Mouse (Mus musculus): ENCODE results near the gene Dhrs3. TPM values are rescaled to one million over a fixed set of nuclear protein-coding genes. Genes with fewer than 3 reads are reported as not detected.
A peak's percentile ranks its signal among the peaks of the same experiment; 100 is the strongest.

Dhrs3 gene
- polyA plus RNA-seq, 1 experiment from 2014 or later, result 199 TPM

GRCm38 (mm10) chr4:144879549-144879948 lies 13.1 kb upstream of the Dhrs3 start:
- H3K4me2 ChIP-seq (ENCODE audit: low read length), result no peak overlapping the region
- WGBS, result 69% methylated on average over 1 of the region's 1 CpGs
- no peaks in the 10 kb centered on the region for H3K27me3 ChIP-seq (ENCODE audit: insufficient read depth, low read length)
- H3K27ac ChIP-seq, result no peak overlapping the region
- no peak overlapping the region for H3K4me3 ChIP-seq (replicated peaks; ENCODE audit: low read depth, low read length)
- no peaks in the 10 kb centered on the region for H3K4me1 ChIP-seq (replicated peaks; ENCODE audit: insufficient read depth, low read length)
- no peak overlapping the region for H3K9ac ChIP-seq (ENCODE audit: low read depth, low read length)
- no peaks in the 10 kb centered on the region for H3K36me3 ChIP-seq (ENCODE audit: insufficient read depth, low read length)
- H3K9me3 ChIP-seq (replicated peaks; ENCODE audit: low read length), result no peaks in the 10 kb centered on the region
- TF ChIP-seq CTCF (IDR thresholded peaks at IDR 0.05; ENCODE audit: low read depth), result peak; percentile 20; the same call in 1 of the 2 replicates
- ATAC-seq (replicated peaks; ENCODE audit: low FRiP score, low read depth) (no peak), DNase-seq (ENCODE audit: low spot score) (no peak)

GRCm38 (mm10) chr4:144881376-144881775 lies 11.3 kb upstream of the Dhrs3 start:
- H3K4me1 ChIP-seq (replicated peaks; ENCODE audit: insufficient read depth, low read length), result no peaks in the 10 kb centered on the region
- 60% methylated on average over 2 of the region's 2 CpGs for whole genome bisulfite sequencing
- H3K4me3 ChIP-seq (replicated peaks; ENCODE audit: low read depth, low read length), result no peak overlapping the region
- ATAC-seq (replicated peaks; ENCODE audit: low FRiP score, low read depth), result no peak
- H3K9ac ChIP-seq (ENCODE audit: low read depth, low read length), result no peak overlapping the region
- H3K9me3 ChIP-seq (replicated peaks; ENCODE audit: low read length), result no peaks in the 10 kb centered on the region
- DNase-seq (ENCODE audit: low spot score), result no peak
- no peak for TF ChIP-seq CTCF (IDR thresholded peaks at IDR 0.05; ENCODE audit: low read depth)
- H3K27me3 ChIP-seq (ENCODE audit: insufficient read depth, low read length), result no peaks in the 10 kb centered on the region
- H3K36me3 ChIP-seq (ENCODE audit: insufficient read depth, low read length), result no peaks in the 10 kb centered on the region
- H3K4me2 ChIP-seq (ENCODE audit: low read length), result no peak overlapping the region
- H3K27ac ChIP-seq, result no peak overlapping the region

GRCm38 (mm10) chr4:144882881-144883331 lies 9.7 kb upstream of the Dhrs3 start:
- Histone ChIP-seq H3K9ac (ENCODE audit: low read depth, low read length) (no peak overlapping the region), H3K36me3 (ENCODE audit: insufficient read depth, low read length) (no peaks in the 10 kb centered on the region), H3K4me1 (replicated peaks; ENCODE audit: insufficient read depth, low read length) (no peaks in the 10 kb centered on the region), H3K4me2 (ENCODE audit: low read length) (no peak overlapping the region), H3K27ac (no peak overlapping the region), H3K9me3 (replicated peaks; ENCODE audit: low read length) (no peaks in the 10 kb centered on the region), H3K27me3 (ENCODE audit: insufficient read depth, low read length) (no peaks in the 10 kb centered on the region), H3K4me3 (replicated peaks; ENCODE audit: low read depth, low read length) (no peak overlapping the region)
- no peak for ATAC-seq (replicated peaks; ENCODE audit: low FRiP score, low read depth)
- TF ChIP-seq CTCF (IDR thresholded peaks at IDR 0.05; ENCODE audit: low read depth), result no peak
- 59% methylated on average over 8 of the region's 8 CpGs for WGBS
- DNase-seq (ENCODE audit: low spot score), result no peak

GRCm38 (mm10) chr4:144886460-144886859 lies 6.2 kb upstream of the Dhrs3 start:
- Histone ChIP-seq H3K36me3 (ENCODE audit: insufficient read depth, low read length) (no peaks in the 10 kb centered on the region), H3K4me2 (ENCODE audit: low read length) (no peak overlapping the region), H3K27me3 (ENCODE audit: insufficient read depth, low read length) (no peaks in the 10 kb centered on the region), H3K27ac (no peak overlapping the region), H3K9me3 (replicated peaks; ENCODE audit: low read length) (no peaks in the 10 kb centered on the region), H3K4me1 (replicated peaks; ENCODE audit: insufficient read depth, low read length) (peaks cover 2% of the 10 kb centered on the region; the same call in 1 of the 2 replicates), H3K4me3 (replicated peaks; ENCODE audit: low read depth, low read length) (no peak overlapping the region), H3K9ac (ENCODE audit: low read depth, low read length) (no peak overlapping the region)
- no peak for TF ChIP-seq CTCF (IDR thresholded peaks at IDR 0.05; ENCODE audit: low read depth)
- no peak for ATAC-seq (replicated peaks; ENCODE audit: low FRiP score, low read depth)
- WGBS, result 70% methylated on average over 6 of the region's 6 CpGs
- DNase-seq (ENCODE audit: low spot score), result no peak

- no peak for DNase-seq (ENCODE audit: low spot score)
- 81% methylated on average over 4 of the region's 4 CpGs for WGBS
- Histone ChIP-seq H3K9ac (ENCODE audit: low read depth, low read length) (no peak overlapping the region), H3K4me2 (ENCODE audit: low read length) (no peak overlapping the region), H3K4me1 (replicated peaks; ENCODE audit: insufficient read depth, low read length) (peaks cover 8% of the 10 kb centered on the region), H3K4me3 (replicated peaks; ENCODE audit: low read depth, low read length) (no peak overlapping the region), H3K27ac (no peak overlapping the region), H3K36me3 (ENCODE audit: insufficient read depth, low read length) (no peaks in the 10 kb centered on the region), H3K27me3 (ENCODE audit: insufficient read depth, low read length) (no peaks in the 10 kb centered on the region), H3K9me3 (replicated peaks; ENCODE audit: low read length) (no peaks in the 10 kb centered on the region)
- ATAC-seq (replicated peaks; ENCODE audit: low FRiP score, low read depth), result no peak
- TF ChIP-seq CTCF (IDR thresholded peaks at IDR 0.05; ENCODE audit: low read depth), result no peak
These were observed 3.9 kb upstream of the Dhrs3 start for GRCm38 (mm10) chr4:144888750-144889149.

GRCm38 (mm10) chr4:144889505-144890301 lies 2.9 kb upstream of the Dhrs3 start:
- 83% methylated on average over 9 of the region's 9 CpGs for WGBS
- no peak overlapping the region for H3K9ac ChIP-seq (ENCODE audit: low read depth, low read length)
- H3K4me3 ChIP-seq (replicated peaks; ENCODE audit: low read depth, low read length), result no peak overlapping the region
- H3K4me2 ChIP-seq (ENCODE audit: low read length), result no peak overlapping the region
- H3K9me3 ChIP-seq (replicated peaks; ENCODE audit: low read length), result no peaks in the 10 kb centered on the region
- no peak overlapping the region for H3K27ac ChIP-seq
- H3K36me3 ChIP-seq (ENCODE audit: insufficient read depth, low read length), result no peaks in the 10 kb centered on the region
- DNase-seq (ENCODE audit: low spot score) (no peak), ATAC-seq (replicated peaks; ENCODE audit: low FRiP score, low read depth) (no peak)
- peaks cover 8% of the 10 kb centered on the region for H3K4me1 ChIP-seq (replicated peaks; ENCODE audit: insufficient read depth, low read length)
- no peaks in the 10 kb centered on the region for H3K27me3 ChIP-seq (ENCODE audit: insufficient read depth, low read length)
- no peak for TF ChIP-seq CTCF (IDR thresholded peaks at IDR 0.05; ENCODE audit: low read depth)

All from kidney, postnatal 0 days (tissue).